Mouse (Mus musculus) central nervous system, embryonic 14 days (tissue): ENCODE data around the gene Slc27a5. TPM values are rescaled to one million over a fixed set of nuclear protein-coding genes. Genes with fewer than 3 reads are reported as not detected.

Source experiments
- polyA plus RNA-seq: library from polyadenylated mRNA; depleted of rRNA; stranded (reverse); fragments of >200 nt; gene quantifications from 2 replicates; pipeline ENCODE4 v1.2.3, GENCODE M21; 2012; rRNA removed

The Slc27a5 gene
- 1.0 and 1.2 TPM in 2 replicates for polyA plus RNA-seq

DNA sequence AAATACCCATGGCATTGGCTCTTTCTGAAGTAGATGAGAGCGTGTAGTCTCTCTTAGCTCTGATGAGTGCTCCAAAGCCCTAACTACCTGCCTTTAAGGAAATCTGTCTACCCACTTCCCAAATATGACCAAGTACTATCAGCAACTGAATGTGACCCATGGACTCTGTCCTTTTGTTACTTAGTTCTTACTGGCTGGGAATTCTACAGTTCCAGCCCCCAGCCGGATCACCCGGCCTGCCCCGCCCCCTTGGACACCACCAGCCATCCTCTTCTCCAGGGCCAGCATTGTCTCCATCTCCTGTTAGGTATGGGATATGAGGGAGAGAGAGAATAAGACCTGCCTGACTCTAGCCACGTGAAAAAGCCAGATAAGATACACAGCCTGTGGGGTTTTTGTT is at the start of gene Slc27a5:
Slc27a5 (minus strand) TSS at position 140 of the 400 bp plus-strand sequence.

GRCm38 (mm10) chr7:13037901-13038555 is 40.0 kb upstream of the Slc27a5 start, which contains the start of gene Ube2m:
Gene Ube2m (minus strand): TSS chr7:13038275.

DNA sequence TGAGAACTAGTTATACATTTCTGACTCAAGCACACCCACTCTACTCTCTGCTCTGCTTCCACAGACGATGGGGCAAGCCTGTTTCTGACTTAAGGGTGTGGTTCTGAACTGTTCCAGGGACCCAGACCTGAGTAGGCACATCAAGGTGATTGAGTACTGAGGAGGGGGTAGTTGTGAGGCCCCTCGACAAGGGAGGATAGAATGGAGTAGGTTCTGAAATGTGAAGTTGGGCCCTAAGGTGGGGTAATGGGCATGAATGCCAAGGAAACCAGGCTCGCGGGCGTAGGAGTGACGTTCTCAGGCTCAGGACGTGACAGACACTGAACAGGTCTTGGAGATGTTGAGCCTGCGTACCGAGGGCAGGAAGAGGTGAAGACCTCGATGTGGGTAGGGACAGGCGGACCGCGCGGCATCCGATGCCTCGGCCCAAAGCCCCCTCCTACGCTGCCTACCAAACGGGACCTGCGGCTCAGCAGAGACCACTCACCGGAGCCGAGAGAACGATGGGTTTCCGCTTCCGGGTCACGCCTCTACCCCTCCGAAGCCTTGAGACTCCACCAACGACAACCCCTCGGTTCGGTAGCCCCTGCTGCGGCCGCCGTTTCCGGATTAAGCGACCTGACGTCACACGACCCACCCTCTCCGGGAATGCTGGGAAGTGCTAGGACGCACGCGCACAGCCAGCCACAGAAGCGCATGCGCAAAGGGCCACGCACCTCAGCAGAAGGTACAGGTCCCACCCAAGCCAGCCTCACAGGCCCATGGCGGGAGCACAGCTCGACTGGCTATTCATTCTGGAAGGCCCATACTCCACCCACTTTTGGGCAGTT is 36.4 kb upstream of the Slc27a5 start, which contains the start of gene Chmp2a:
Chmp2a (minus strand) TSS at position 660 of the 830 bp plus-strand sequence.

GRCm38 (mm10) chr7:13010005-13010908 is 12.3 kb upstream of the Slc27a5 start, which contains the start of gene Zbtb45:
Gene Zbtb45 (minus strand): TSS chr7:13010034.

DNA sequence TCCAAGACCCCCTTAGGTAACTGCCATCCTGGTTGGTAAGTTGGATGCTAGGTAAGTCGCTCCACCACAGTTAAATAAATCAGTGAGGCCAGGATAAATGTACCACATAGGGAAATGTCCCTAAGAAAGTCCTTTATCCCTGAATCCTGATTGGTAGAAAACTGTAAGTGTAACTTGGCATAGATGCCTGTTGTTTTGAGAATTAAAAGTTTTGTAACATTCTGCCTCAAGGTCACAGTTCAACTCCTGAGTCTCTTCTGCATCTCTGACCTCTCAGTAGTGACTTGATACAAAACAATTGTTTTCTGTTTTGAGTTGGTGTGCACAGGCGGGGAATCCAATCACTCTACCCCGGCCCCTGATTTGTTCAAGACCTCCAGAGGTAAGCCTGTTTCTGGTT is 859 bp upstream of the Slc27a5 start, which contains the start of gene Trim28:
Trim28 (plus strand) TSS at position 264 of the 400 bp plus-strand sequence.

GRCm38 (mm10) chr7:12977682-12978389 is 20.2 kb downstream of the Slc27a5 start, which contains the start of gene Zfp446:
Gene Zfp446 (plus strand): TSS chr7:12977848.

GRCm38 (mm10) chr7:12965678-12966091 is 32.3 kb downstream of the Slc27a5 start, which contains the start of gene Zfp324:
Gene Zfp324 (plus strand): TSS chr7:12965838.

Other genes with a start within 250 kb of the Slc27a5 start
- gene Zscan18, start 194.6 kb downstream of the Slc27a5 start, polyA plus RNA-seq, result 22.9 and 25.7 TPM in 2 replicates
- gene Zfp329, start 179.3 kb downstream of the Slc27a5 start, polyA plus RNA-seq, result 19.9 and 21.0 TPM in 2 replicates
- gene Zfp110, start 163.4 kb downstream of the Slc27a5 start, polyA plus RNA-seq, result 10.8 and 11.1 TPM in 2 replicates
- gene Zfp128, start 117.0 kb downstream of the Slc27a5 start, polyA plus RNA-seq, result 7.5 and 8.7 TPM in 2 replicates
- gene Zscan22, start 100.4 kb downstream of the Slc27a5 start, polyA plus RNA-seq, result 12.6 and 13.3 TPM in 2 replicates
- 1,967 and 2,052 TPM in 2 replicates for gene Rps5, start 75.9 kb downstream of the Slc27a5 start, polyA plus RNA-seq
- 2.3 and 2.4 TPM in 2 replicates for gene Rnf225, start 70.8 kb downstream of the Slc27a5 start, polyA plus RNA-seq
- 10.4 and 11.4 TPM in 2 replicates for gene Zfp324, start 32.4 kb downstream of the Slc27a5 start, polyA plus RNA-seq
- gene Zfp446, start 20.3 kb downstream of the Slc27a5 start, polyA plus RNA-seq, result 13.4 and 14.1 TPM in 2 replicates
- 546 and 564 TPM in 2 replicates for gene Trim28, start 922 bp upstream of the Slc27a5 start, polyA plus RNA-seq
- 40.4 and 41.9 TPM in 2 replicates for gene Zbtb45, start 11.8 kb upstream of the Slc27a5 start, polyA plus RNA-seq
- gene Chmp2a, start 36.6 kb upstream of the Slc27a5 start, polyA plus RNA-seq, result 199 and 203 TPM in 2 replicates
- gene Ube2m, start 40.1 kb upstream of the Slc27a5 start, polyA plus RNA-seq, result 327 and 336 TPM in 2 replicates
- gene Mzf1, start 56.6 kb upstream of the Slc27a5 start, polyA plus RNA-seq, result 9.8 and 10.5 TPM in 2 replicates
- 0.04 TPM in 2 replicates for gene Vmn1r85, start 97.0 kb upstream of the Slc27a5 start, polyA plus RNA-seq
- not detected in 2 replicates for gene Vmn1r86, start 121.7 kb upstream of the Slc27a5 start, polyA plus RNA-seq
- not detected in 2 replicates for gene Vmn1r87, start 142.0 kb upstream of the Slc27a5 start, polyA plus RNA-seq
- gene Vmn1r88, start 161.4 kb upstream of the Slc27a5 start, polyA plus RNA-seq, result not detected in 2 replicates
- gene Vmn1r89, start 214.8 kb upstream of the Slc27a5 start, polyA plus RNA-seq, result not detected in 2 replicates